Mouse (Mus musculus): ENCODE measurements around the gene Mylpf.
"Not testable (repeated sequence)": the region's sequence is repeated elsewhere in the genome, so short reads cannot be mapped to it uniquely, and the experiment has no call there.

The Mylpf gene

GRCm38 (mm10) chr7:127225147-127225995, 16.7 kb downstream of the Mylpf start:
- peak; percentile 83 for DNase-seq (ENCODE audit: low read depth, low spot score)

GRCm38 (mm10) chr7:127228615-127229303, 20.1 kb downstream of the Mylpf start:
- peak; percentile 80 for DNase-seq (ENCODE audit: low read depth, low spot score)

- no peak for DNase-seq (ENCODE audit: low read depth, low spot score)
These were observed 22.7 kb downstream of the Mylpf start for GRCm38 (mm10) chr7:127231376-127231775.

- DNase-seq (ENCODE audit: low read depth, low spot score): no peak
These were observed 23.3 kb downstream of the Mylpf start for GRCm38 (mm10) chr7:127231826-127232621.

- no peak for DNase-seq (ENCODE audit: low read depth, low spot score)
These were observed 24.1 kb downstream of the Mylpf start, which contains the start of the genes Zfp553 and Sept1 for GRCm38 (mm10) chr7:127232622-127233367. Gene Zfp553 (plus strand): TSS chr7:127233061. Gene Sept1 (minus strand): TSS chr7:127233130.

GRCm38 (mm10) chr7:127233368-127233749, 24.7 kb downstream of the Mylpf start:
- DNase-seq (ENCODE audit: low read depth, low spot score): no peak

- DNase-seq (ENCODE audit: low read depth, low spot score): no peak
These were observed 25.1 kb downstream of the Mylpf start for GRCm38 (mm10) chr7:127233765-127234164.

GRCm38 (mm10) chr7:127234777-127235176, 26.1 kb downstream of the Mylpf start:
- DNase-seq (ENCODE audit: low read depth, low spot score): no peak

- DNase-seq (ENCODE audit: low read depth, low spot score): no peak
These were observed 34.7 kb downstream of the Mylpf start for GRCm38 (mm10) chr7:127243361-127243867.

GRCm38 (mm10) chr7:127243870-127244657, 35.4 kb downstream of the Mylpf start, which contains the start of gene Zfp771:
Gene Zfp771 (plus strand): TSS chr7:127244274.
- peak; percentile 80 for DNase-seq (ENCODE audit: low read depth, low spot score)

- no peak for DNase-seq (ENCODE audit: low read depth, low spot score)
These were observed 36.2 kb downstream of the Mylpf start for GRCm38 (mm10) chr7:127244658-127245510.

GRCm38 (mm10) chr7:127250511-127250910, 41.8 kb downstream of the Mylpf start:
- DNase-seq (ENCODE audit: low read depth, low spot score): not testable (repeated sequence)

- no peak for DNase-seq (ENCODE audit: low read depth, low spot score)
These were observed 43.7 kb downstream of the Mylpf start for GRCm38 (mm10) chr7:127252414-127252813.

GRCm38 (mm10) chr7:127253341-127253740, 44.7 kb downstream of the Mylpf start:
- DNase-seq (ENCODE audit: low read depth, low spot score): no peak

- DNase-seq (ENCODE audit: low read depth, low spot score): peak; percentile 86
These were observed 45.4 kb downstream of the Mylpf start for GRCm38 (mm10) chr7:127253821-127254769.

- DNase-seq (ENCODE audit: low read depth, low spot score): no peak
These were observed 46.3 kb downstream of the Mylpf start for GRCm38 (mm10) chr7:127255008-127255407.

- DNase-seq (ENCODE audit: low read depth, low spot score): no peak
These were observed 47.3 kb downstream of the Mylpf start for GRCm38 (mm10) chr7:127255965-127256364.

- DNase-seq (ENCODE audit: low read depth, low spot score): no peak
These were observed 47.8 kb downstream of the Mylpf start for GRCm38 (mm10) chr7:127256518-127256917.
